Mouse (Mus musculus) urinary bladder, adult 2 months (tissue): ENCODE results near the gene Gm12216. TPM values are rescaled to one million over a fixed set of nuclear protein-coding genes. Genes with fewer than 3 reads are reported as not detected.

Source experiments
- DNase-seq: peaks from one replicate; pipeline ENCODE4 v3.0.0; 2022; ENCODE audit warnings: low spot score
- polyA plus RNA-seq: library from polyadenylated mRNA; depleted of rRNA; stranded (reverse); fragments of >200 nt; gene quantifications from 2 replicates; pipeline ENCODE4 v1.2.3, GENCODE M21; 2012; rRNA removed

Gene Gm12216
- polyA plus RNA-seq, 1 experiment = 17.0 TPM

DNA sequence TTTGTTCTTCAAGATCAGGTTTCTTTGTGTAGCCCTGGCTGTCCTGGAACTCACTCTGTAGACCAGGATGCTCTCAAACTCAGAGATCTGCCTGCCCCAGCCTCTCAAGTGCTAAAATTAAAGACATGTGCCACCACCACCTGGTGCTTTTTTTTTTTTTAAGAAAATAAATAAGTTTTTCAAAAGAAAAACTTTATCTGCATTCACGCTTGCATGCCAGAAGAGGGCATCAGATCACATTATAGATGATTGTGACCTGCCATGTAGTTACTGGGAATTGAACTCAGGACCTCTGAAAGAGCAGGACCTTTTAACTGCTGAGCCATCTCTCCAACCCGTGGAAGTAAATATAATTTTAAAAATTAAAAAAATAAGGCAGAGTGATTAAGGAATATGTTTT is 113.8 kb downstream of the Gm12216 start:
- DNase-seq = no peak

DNA sequence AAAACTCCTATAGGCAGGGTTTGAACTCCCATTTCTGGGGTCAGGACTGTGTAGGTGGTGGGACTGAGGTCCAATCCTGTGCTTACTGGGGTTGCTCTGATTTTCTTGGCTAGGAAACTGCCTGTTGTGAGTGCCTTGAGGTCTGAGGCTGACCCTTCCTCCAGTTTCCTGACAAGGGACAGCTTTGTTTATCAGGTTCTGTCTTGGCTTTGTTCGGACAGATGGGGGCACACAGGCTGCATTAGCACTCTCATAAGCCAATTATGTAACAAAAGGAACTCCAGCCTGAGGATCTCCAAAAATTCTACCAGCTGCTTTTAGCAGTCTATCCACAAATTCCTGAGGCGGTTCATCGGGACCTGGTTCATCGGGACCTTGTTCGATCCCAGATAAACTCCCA is 116.7 kb downstream of the Gm12216 start:
- DNase-seq = no peak

DNA sequence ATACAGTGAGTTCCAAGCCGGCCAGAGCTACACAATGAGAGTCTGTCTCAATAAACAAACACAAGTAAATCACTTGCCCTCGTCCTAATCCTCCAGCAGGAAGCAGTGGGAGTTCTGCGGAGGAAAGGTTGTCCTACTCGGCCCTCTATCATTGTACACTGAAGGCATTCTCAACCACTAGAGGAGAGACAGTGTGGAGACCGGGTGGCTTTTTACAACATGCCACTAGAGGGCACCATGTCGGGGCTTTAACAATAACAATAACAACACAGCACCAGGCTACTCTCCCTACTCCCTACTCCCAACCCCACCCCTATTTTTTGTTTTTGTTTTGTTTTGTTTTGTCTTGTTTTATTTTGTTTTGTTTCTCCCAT is 121.5 kb downstream of the Gm12216 start:
- DNase-seq = no peak

DNA sequence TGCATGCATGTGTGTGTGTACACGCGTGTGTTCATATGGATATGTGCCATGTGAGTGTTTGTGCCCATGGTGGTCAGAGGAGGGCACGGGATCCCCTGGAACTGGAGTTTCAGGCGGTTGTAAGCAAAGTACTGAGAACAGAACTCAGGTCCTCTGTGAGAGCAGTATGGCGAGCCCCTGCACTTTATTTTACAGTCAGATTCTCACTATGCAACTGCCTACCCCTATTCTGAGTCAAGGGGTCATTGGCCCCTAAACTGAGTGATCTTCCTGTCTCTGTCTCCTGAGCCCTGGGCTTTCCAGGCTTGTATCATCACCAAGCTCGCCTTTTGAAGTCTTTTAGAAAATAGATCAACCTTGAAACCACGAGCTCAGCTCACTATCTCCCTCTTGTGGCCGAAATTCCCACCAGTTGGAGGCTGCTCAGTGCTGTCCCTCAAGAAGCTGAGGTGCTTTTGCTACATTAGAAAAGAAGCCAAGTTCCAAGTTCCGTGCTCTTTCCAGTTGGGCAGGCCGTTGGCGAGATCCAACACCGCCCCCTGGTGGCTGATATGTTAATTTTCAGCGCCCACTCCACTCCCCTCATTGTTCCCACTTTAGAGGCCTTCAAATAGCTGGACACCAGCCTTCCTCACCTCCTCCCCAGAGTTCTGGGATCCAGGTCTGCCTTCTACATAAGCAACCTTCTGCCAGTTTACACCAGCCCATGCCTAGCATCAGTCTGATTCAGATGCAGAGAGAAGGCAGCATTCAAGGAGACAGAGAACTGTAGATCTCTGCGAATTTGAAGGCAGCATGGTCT is 122.1 kb downstream of the Gm12216 start:
- peak; percentile 46 for DNase-seq

DNA sequence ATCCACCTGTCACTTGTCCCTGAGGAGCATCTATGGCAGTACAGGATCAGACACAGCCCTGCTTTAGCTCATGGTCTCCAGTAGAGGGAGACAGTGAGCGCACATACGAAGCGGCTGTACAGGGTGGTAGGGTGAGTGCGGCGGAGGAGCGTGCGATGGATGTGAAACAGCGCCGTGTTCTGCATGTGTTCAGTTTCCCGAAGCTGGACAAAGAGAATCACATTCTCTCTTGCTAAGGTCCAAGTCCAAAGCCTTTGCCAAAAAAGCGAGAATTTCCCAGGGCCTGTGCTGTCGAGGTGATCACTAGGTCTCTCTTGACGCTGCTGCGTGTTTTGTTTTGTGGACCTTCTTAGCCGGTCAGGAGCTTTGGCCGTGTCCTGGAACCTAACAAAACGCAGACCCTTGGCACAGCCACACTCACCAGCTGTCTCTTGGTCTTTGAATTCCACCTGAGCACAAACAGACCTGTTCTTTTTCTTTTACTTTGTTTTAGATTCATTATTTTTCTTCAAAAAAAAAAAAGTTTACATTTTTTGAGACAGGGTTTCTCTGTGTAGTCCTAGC is 123.3 kb downstream of the Gm12216 start:
- peak; percentile 29 for DNase-seq

DNA sequence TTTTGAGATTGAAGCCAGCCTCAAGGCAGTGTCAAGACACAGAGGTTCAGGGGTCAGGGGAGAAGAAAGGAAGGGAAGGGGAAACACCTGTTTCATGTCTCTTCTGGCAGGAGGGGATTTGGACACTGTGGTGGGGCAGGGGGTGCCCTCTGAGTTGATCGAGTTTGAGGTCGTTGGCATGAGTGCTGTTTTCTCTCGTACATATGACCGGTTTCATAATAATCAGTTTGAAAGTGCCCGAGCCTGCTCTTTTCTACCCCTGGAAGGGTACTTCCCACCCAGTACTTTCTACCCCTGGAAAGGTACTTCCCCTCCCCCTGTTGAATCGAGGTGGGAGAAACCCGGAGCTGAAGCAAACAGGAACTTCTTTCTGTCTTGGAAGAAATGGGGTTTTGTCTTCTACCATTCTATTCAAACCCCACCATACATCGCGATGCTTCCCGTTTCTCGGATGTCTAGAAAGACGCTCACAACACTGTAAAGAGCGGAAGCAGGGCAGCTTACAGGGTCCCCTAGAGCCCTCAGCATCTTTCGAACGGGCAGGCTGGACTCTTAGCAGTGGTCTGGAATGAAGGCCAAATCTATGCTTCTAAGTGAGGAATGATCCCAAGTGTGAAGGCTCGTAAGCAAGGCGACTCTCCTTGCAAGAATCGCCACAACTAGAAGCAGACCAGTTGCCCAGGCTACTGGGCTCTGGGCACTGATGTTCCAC is 123.9 kb downstream of the Gm12216 start:
- DNase-seq = no peak

DNA sequence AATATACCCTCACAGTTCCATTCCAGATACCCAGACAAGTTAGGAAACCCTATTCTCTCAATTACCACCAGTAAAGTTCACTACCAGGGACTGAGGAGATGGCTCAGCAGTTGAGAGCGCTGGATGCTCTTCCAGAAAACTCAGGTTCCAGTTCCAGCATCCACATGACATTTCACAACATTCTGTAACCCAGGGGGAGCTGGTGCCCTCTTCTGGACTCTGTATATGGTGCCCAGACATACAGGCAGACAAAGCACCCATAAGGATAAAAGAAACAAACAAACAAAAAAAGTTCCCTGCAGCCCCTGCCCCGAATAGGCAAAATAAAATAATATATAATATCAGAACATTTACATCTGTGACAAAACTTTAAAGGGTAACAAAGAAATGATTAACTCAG is 124.6 kb downstream of the Gm12216 start:
- no peak for DNase-seq

DNA sequence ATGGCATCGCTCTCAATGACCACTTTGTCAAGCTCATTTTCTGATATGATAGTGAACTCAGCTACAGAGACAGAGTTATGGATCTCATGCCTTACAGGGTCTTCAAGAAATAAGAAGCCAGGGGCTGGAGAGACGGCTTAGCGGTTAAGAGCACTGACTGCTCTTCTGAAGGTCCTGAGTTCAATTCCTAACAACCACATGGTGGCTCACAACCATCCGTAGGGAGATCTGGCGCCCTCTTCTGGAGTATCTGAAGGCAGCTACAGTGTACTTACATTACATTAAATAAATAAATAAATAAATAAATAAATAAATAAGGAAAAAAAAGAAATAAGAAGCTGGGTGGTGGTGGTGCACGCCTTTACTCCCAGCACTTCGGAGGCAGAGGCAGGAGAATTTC is 125.2 kb downstream of the Gm12216 start:
- no peak for DNase-seq

Other genes starting within 250 kb of the Gm12216 start
- gene Il4, start 240.6 kb downstream of the Gm12216 start, polyA plus RNA-seq = 0.19 and 0.37 TPM in 2 replicates
- not detected in 2 replicates for gene Il13, start 224.6 kb downstream of the Gm12216 start, polyA plus RNA-seq
- gene Rad50, start 151.9 kb downstream of the Gm12216 start, polyA plus RNA-seq = 10.2 and 13.9 TPM in 2 replicates
- 0.12 and 0.21 TPM in 2 replicates for gene Il5, start 138.5 kb downstream of the Gm12216 start, polyA plus RNA-seq
- gene Irf1, start 89.2 kb downstream of the Gm12216 start, polyA plus RNA-seq = 71.6 and 89.5 TPM in 2 replicates
- 1.8 and 2.3 TPM in 2 replicates for gene Gm17334, start 86.1 kb downstream of the Gm12216 start, polyA plus RNA-seq
- 26.2 and 30.0 TPM in 2 replicates for gene Slc22a5, start 32.4 kb upstream of the Gm12216 start, polyA plus RNA-seq
- gene Slc22a21, start 121.1 kb upstream of the Gm12216 start, polyA plus RNA-seq = 18.8 and 20.5 TPM in 2 replicates
- gene Slc22a4, start 168.8 kb upstream of the Gm12216 start, polyA plus RNA-seq = 1.5 and 2.6 TPM in 2 replicates
- gene Pdlim4, start 209.8 kb upstream of the Gm12216 start, polyA plus RNA-seq = 170 and 183 TPM in 2 replicates
- gene P4ha2, start 240.8 kb upstream of the Gm12216 start, polyA plus RNA-seq = 26.5 and 26.7 TPM in 2 replicates